Mouse (Mus musculus) liver, embryonic 13.5 days (tissue): Measurements from ENCODE around the gene Spred3. TPM values are rescaled to one million over a fixed set of nuclear protein-coding genes. Genes with fewer than 3 reads are reported as not detected.
"Not testable (repeated sequence)": the region's sequence is repeated elsewhere in the genome, so short reads cannot be mapped to it uniquely, and the experiment has no call there.

ENCODE experiments used
- ATAC-seq: fragments of 200-750 bp; cut with Nextera tagmentation; 2 replicates; pipeline ENCODE4 v1.8.0; 2017; ENCODE audit warnings: low read depth, mild to moderate bottlenecking, moderate number of reproducible peaks, moderate library complexity
- DNase-seq: peaks from one replicate; pipeline ENCODE4 v3.0.0; 2022
- H3K27ac ChIP-seq: fragments of 300-500 bp; sonication (generic); 2 replicates; pipeline ENCODE4 v1.5.1; 2015; ENCODE audit warnings: moderate library complexity, mild to moderate bottlenecking, inconsistent platforms
- H3K27me3 ChIP-seq: fragments of 300-500 bp; sonication (generic); 2 replicates; pipeline ENCODE4 v1.6.1; 2015; ENCODE audit warnings: mild to moderate bottlenecking, inconsistent platforms
- H3K36me3 ChIP-seq: fragments of 300-500 bp; sonication (generic); 2 replicates; pipeline ENCODE4 v1.6.1; 2015; ENCODE audit warnings: mild to moderate bottlenecking, inconsistent platforms
- H3K4me1 ChIP-seq: fragments of 300-500 bp; sonication (generic); replicated peaks from 2 replicates; pipeline ENCODE4 v1.6.1; 2015; ENCODE audit warnings: inconsistent platforms
- H3K4me2 ChIP-seq: fragments of 300-500 bp; sonication (generic); 2 replicates; pipeline ENCODE4 v1.6.1; 2015; ENCODE audit warnings: inconsistent platforms, mild to moderate bottlenecking, moderate library complexity
- H3K4me3 ChIP-seq: fragments of 300-500 bp; sonication (generic); replicated peaks from 2 replicates; pipeline ENCODE4 v1.5.1; 2015; ENCODE audit warnings: mild to moderate bottlenecking, inconsistent platforms
- H3K9ac ChIP-seq: fragments of 300-500 bp; sonication (generic); 2 replicates; pipeline ENCODE4 v1.6.1; 2015; ENCODE audit warnings: mild to moderate bottlenecking, inconsistent platforms
- H3K9me3 ChIP-seq: fragments of 300-500 bp; sonication (generic); replicated peaks from 2 replicates; pipeline ENCODE4 v1.6.1; 2016; ENCODE audit warnings: inconsistent platforms
- WGBS: fragments of 180-500 bp; shearing (Covaris S2); methylation state at CpG from one replicate; pipeline ENCODE4 v1.1.7; 2015; ENCODE audit not compliant: insufficient replicate concordance; 5-methylcytosine and 5-hydroxymethylcytosine counted together
- polyA plus RNA-seq: library from polyadenylated mRNA; unstranded; fragments of >200 nt; fragmentation: Nextera tagmentation; extraction: Ambion mirVana; gene quantifications from 2 replicates; pipeline ENCODE4 v1.2.1, GENCODE M21; 2015

Gene Spred3
- polyA plus RNA-seq, 1 experiment from 2014 or later, result 0.23 TPM

- H3K9me3 ChIP-seq, result no peaks in the 10 kb centered on the region
- H3K36me3 ChIP-seq, result no peaks in the 10 kb centered on the region
- no peak overlapping the region for H3K27ac ChIP-seq
- ATAC-seq, result no peak
- no peak overlapping the region for H3K4me2 ChIP-seq
- 0 out of 2 replicates have a peak, but pooled peaks cover 4% of the 10 kb centered on the region for H3K4me1 ChIP-seq
- WGBS, result 61% methylated on average over 7 of the region's 7 CpGs
- no peak overlapping the region for H3K4me3 ChIP-seq
- DNase-seq, result no peak
- 0 out of 2 replicates have a peak, but pooled peaks cover 4% of the 10 kb centered on the region for H3K27me3 ChIP-seq
- no peak overlapping the region for H3K9ac ChIP-seq
These were observed 23.4 kb downstream of the Spred3 start for GRCm38 (mm10) chr7:29146625-29147367.

DNA sequence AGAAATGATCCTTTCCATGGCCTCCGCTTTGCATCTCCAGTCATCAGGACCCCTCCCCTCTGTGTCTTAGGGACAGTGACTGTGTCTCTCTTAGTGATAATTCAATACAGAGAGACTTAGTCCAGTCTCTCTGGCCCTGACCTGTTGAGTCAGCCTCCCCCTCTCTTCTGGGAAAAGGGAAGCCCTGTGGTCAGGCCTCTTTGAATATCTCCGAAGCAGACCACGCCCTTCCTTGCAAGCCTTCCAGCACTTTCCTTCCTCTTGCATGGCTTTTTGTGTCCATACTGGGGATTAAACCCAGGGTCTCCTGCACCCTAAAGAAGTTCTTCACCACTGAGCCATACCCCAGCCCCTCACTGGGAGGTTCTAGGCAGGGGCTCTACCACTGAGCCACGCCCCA, 26.2 kb downstream of the Spred3 start:
- 50% methylated on average over 4 of the region's 4 CpGs for WGBS
- Histone ChIP-seq H3K9me3 (no peaks in the 10 kb centered on the region), H3K9ac (no peak overlapping the region), H3K4me1 (0 out of 2 replicates have a peak, but pooled peaks cover 4% of the 10 kb centered on the region), H3K36me3 (no peaks in the 10 kb centered on the region), H3K4me2 (no peak overlapping the region), H3K4me3 (no peak overlapping the region), H3K27ac (no peak overlapping the region), H3K27me3 (no peaks in the 10 kb centered on the region)
- ATAC-seq (no peak), DNase-seq (no peak)

- Histone ChIP-seq H3K27me3 (peaks cover 3% of the 10 kb centered on the region; the same call in 1 of the 2 replicates), H3K4me2 (no peak overlapping the region), H3K9me3 (no peaks in the 10 kb centered on the region), H3K36me3 (no peaks in the 10 kb centered on the region), H3K27ac (no peak overlapping the region), H3K4me3 (no peak overlapping the region), H3K4me1 (0 out of 2 replicates have a peak, but pooled peaks cover 4% of the 10 kb centered on the region), H3K9ac (no peak overlapping the region)
- 57% methylated on average over 8 of the region's 8 CpGs for WGBS
- DNase-seq (no peak), ATAC-seq (no peak)
These were observed 28.8 kb downstream of the Spred3 start for GRCm38 (mm10) chr7:29141416-29141815.

- not testable (repeated sequence) for ATAC-seq, H3K4me3 ChIP-seq, H3K9ac ChIP-seq, H3K4me2 ChIP-seq, DNase-seq, H3K4me1 ChIP-seq, H3K36me3 ChIP-seq, H3K9me3 ChIP-seq, H3K27ac ChIP-seq
- H3K27me3 ChIP-seq, result peaks cover 17% of the 10 kb centered on the region
- WGBS, result 75% methylated on average over 3 of the region's 4 CpGs
These were observed 31.0 kb downstream of the Spred3 start for GRCm38 (mm10) chr7:29139237-29139636.

GRCm38 (mm10) chr7:29137429-29137828, 32.8 kb downstream of the Spred3 start:
- DNase-seq, result no peak
- Histone ChIP-seq H3K4me1 (0 out of 2 replicates have a peak, but pooled peaks cover 3% of the 10 kb centered on the region), H3K9ac (no peak overlapping the region), H3K4me2 (no peak overlapping the region), H3K27ac (no peak overlapping the region), H3K4me3 (no peak overlapping the region), H3K36me3 (no peaks in the 10 kb centered on the region), H3K9me3 (no peaks in the 10 kb centered on the region), H3K27me3 (peaks cover 17% of the 10 kb centered on the region)
- WGBS, result 42% methylated on average over 16 of the region's 16 CpGs
- no peak for ATAC-seq

DNA sequence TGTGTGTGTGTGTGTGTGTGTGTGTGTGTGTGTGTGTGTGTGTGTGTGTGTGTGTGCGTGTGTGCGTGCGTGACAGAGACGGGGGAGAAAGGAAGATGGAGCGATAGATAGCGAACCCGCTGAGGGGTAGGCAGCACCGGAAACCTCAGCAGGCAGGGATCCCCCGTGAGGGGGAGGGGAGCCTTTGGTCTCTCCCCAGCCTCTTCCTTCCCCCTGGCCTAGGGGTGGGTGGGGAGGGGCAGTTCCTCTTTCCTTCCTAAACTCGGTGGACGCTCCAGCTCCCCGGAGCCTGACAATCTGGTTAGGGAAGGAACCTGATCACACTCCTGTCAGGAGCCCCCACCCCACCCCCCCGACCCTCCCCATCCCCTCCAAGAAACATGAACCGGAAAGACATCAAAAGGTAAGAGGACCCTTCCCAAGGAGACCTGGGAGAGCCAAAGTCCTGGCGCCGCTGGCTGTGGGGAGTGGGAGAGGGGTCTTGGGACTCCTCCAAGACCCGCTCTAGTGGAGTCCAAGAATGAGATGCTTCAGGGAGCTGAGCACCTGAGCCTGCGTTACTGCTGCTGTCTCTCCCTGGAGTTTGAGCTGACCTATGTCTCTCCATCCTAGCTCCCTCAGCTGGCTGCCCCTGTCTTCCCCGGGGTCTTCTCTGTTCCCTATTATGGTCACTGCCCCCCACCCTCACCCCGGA, 35.4 kb downstream of the Spred3 start, which contains the start of gene Rasgrp4:
Gene Rasgrp4, plus strand, starts transcription at position 159 of the 694 bp plus-strand sequence.
- no peak within 1 kb of the TSS for H3K9ac ChIP-seq

GRCm38 (mm10) chr7:29134230-29134629, 36.0 kb downstream of the Spred3 start:
- Histone ChIP-seq H3K4me3 (no peak overlapping the region), H3K36me3 (no peaks in the 10 kb centered on the region), H3K27ac (no peak overlapping the region), H3K4me2 (peak overlapping the region; percentile 28; the same call in 1 of the 2 replicates), H3K27me3 (peaks cover 17% of the 10 kb centered on the region), H3K4me1 (0 out of 2 replicates have a peak, but pooled peaks cover 3% of the 10 kb centered on the region), H3K9me3 (no peaks in the 10 kb centered on the region), H3K9ac (no peak overlapping the region)
- DNase-seq (no peak), ATAC-seq (no peak)
- WGBS, result 3% methylated on average over 4 of the region's 4 CpGs

More for the DNA sequence above, 35.4 kb downstream of the Spred3 start, which contains the start of gene Rasgrp4:
- Histone ChIP-seq H3K4me2 (peak within 1 kb of the TSS; percentile 28; the same call in 1 of the 2 replicates), H3K36me3 (no peaks in the 10 kb centered on the region), H3K4me3 (peak within 1 kb of the TSS; percentile 14; the same call in 1 of the 2 replicates), H3K4me1 (0 out of 2 replicates have a peak, but pooled peaks cover 3% of the 10 kb centered on the region), H3K9me3 (no peaks in the 10 kb centered on the region), H3K27me3 (peaks cover 17% of the 10 kb centered on the region), H3K27ac (no peak within 1 kb of the TSS)
- DNase-seq (peak; percentile 18), ATAC-seq (peak; percentile 31; the same call in 1 of the 2 replicates)
- WGBS, result 2% methylated on average over 13 of the region's 20 CpGs

- Histone ChIP-seq H3K27ac (no peak overlapping the region), H3K4me2 (no peak overlapping the region), H3K4me1 (peaks cover 28% of the 10 kb centered on the region), H3K36me3 (no peaks in the 10 kb centered on the region), H3K9ac (no peak overlapping the region), H3K9me3 (no peaks in the 10 kb centered on the region), H3K27me3 (0 out of 2 replicates have a peak, but pooled peaks cover 6% of the 10 kb centered on the region), H3K4me3 (no peak overlapping the region)
- ATAC-seq (no peak), DNase-seq (no peak)
- WGBS, result 64% methylated on average over 2 of the region's 2 CpGs
These were observed 41.5 kb downstream of the Spred3 start for GRCm38 (mm10) chr7:29128725-29129124.

- Histone ChIP-seq H3K4me2 (no peak overlapping the region), H3K4me3 (no peak overlapping the region), H3K27me3 (0 out of 2 replicates have a peak, but pooled peaks cover 6% of the 10 kb centered on the region), H3K9ac (no peak overlapping the region), H3K36me3 (no peaks in the 10 kb centered on the region), H3K4me1 (peaks cover 32% of the 10 kb centered on the region), H3K27ac (no peak overlapping the region), H3K9me3 (no peaks in the 10 kb centered on the region)
- ATAC-seq, result no peak; the same call in 1 of the 2 replicates
- DNase-seq, result peak; percentile 45
- 7% methylated on average over 7 of the region's 7 CpGs for WGBS
These were observed 43.9 kb downstream of the Spred3 start for GRCm38 (mm10) chr7:29126173-29126915.

- Histone ChIP-seq H3K9ac (peak within 1 kb of the TSS; percentile 18; the same call in 1 of the 2 replicates), H3K4me3 (peak within 1 kb of the TSS; percentile 39), H3K4me1 (peaks cover 32% of the 10 kb centered on the region), H3K27ac (no peak within 1 kb of the TSS), H3K36me3 (no peaks in the 10 kb centered on the region), H3K4me2 (peak within 1 kb of the TSS; percentile 61), H3K9me3 (no peaks in the 10 kb centered on the region), H3K27me3 (0 out of 2 replicates have a peak, but pooled peaks cover 6% of the 10 kb centered on the region)
- WGBS, result under 1% methylated on average over 16 of the region's 16 CpGs
- peak; percentile 61 for DNase-seq
- peak; percentile 79 for ATAC-seq
These were observed 45.2 kb downstream of the Spred3 start, which contains the start of gene Ryr1 for GRCm38 (mm10) chr7:29124970-29125369. TSS of gene Ryr1 (minus strand) at chr7:29125179.
